Mouse (Mus musculus) CH12.LX (cell line): Measurements from ENCODE around the gene Sept9.
A peak's percentile ranks its signal among the peaks of the same experiment; 100 is the strongest.

ENCODE experiments used
- CTCF ChIP-seq, 2 experiments: IDR thresholded peaks in 1 of 2; conservative IDR thresholded peaks in 1 of 2; 2 replicates each; pipeline ENCODE4 v1.5.1; 2011 to 2012; ENCODE audit warnings: low read depth in 2 of 2, low read length in 2 of 2, improper control_type of control experiment in 1 of 2, inconsistent platforms in 1 of 2, mild to moderate bottlenecking in 1 of 2, moderate library complexity in 1 of 2
- HCFC1 ChIP-seq: IDR thresholded peaks from 2 replicates; pipeline ENCODE4 v1.6.1; 2012; ENCODE audit warnings: low read depth, mild to moderate bottlenecking, inconsistent platforms, low read length, improper control_type of control experiment
- POLR2A ChIP-seq: IDR thresholded peaks from 2 replicates; pipeline ENCODE4 v1.6.1; 2011; ENCODE audit warnings: low read depth, mild to moderate bottlenecking, improper control_type of control experiment, low read length
- USF2 ChIP-seq: conservative IDR thresholded peaks from 2 replicates; pipeline ENCODE4 v1.6.1; 2011; ENCODE audit warnings: low read depth, low read length, improper control_type of control experiment

DNA sequence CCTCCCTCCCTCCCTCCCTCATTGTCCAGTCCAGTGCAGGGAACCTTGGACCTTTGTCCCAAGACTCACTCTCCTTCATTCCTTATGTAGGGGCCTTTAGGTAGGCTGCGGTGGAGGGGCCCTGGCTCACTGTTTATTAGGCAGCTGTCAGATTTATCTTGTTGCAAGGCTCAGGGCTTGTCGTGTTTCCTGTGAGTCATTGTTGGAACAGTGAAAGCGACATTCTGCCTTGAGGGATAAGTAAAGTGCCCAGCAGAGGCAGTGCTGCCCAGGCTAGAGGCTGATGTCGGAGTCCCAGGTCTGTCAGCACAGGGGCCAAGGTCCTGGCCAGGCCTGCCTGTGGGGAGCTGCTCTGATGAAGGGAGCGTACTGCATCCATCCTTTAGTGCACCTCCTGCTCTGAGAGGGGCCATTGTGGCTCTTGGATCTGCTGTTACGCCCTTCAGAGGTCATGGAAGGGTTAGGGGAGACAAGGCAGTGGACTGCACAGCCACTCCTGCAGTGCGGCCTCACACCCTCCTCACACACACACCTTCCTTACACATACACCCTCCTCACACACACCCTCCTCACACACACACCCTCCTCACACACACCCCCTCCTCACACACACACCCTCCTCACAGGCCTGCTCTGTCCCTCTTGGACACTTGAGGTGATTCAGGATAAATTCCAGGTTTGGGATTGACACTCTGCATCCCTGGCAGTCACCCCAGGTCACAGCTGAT, 45.2 kb upstream of the Sept9 start:
- TF ChIP-seq POLR2A (no peak), CTCF (conservative IDR thresholded peaks at IDR 0.05 in 1 of 2, IDR thresholded peaks at IDR 0.05 in 1 of 2; ENCODE audit: low read depth in 2 of 2, low read length in 2 of 2) (0 out of 4 replicates have a peak, but pooled peaks of 1 of the 2 experiments have one; percentile 5), HCFC1 (no peak), USF2 (no peak)
